Mouse (Mus musculus) layer of hippocampus, adult 11-12 months (tissue): ENCODE results near the gene Map7d2.
"Not testable (repeated sequence)": the region's sequence is repeated elsewhere in the genome, so short reads cannot be mapped to it uniquely, and the experiment has no call there.

ENCODE experiments used
- DNase-seq: peaks from one replicate; pipeline ENCODE4 v3.0.0; 2022; ENCODE audit warnings: low spot score

The Map7d2 gene

DNA sequence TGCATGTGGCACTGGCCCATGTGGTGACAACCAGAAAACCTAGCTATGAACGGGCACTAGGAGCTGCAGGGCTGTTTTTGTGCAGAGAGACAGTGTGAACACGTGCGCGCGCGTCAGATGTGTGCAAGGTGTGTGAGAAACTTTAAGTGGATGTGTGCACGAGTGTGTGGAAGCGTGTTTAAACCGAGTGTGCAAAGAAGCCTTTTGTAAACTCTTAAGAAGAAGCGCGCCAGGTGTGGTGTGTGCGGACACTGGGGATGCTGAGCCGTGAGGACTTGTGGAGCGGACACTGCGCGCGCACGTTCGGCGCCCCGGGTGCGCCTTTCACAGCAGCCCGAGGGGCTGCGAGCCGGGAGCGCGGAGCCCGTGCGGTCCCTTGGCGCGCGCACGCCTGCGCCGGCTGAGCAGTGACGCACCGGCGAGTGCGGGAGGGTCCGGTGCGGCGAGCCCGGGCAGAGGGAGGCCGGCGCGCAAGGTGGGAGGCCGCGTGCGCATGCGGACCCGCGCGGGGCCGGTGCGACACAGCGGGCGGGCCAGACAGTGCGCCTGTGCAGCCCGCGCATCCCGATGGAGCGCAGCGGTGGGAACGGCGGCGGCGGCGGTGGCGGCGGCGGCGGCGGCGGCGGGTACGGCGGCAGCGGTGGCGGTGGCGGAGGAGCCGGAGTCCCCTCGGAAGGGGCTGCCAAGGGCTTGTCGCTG, at the start of gene Map7d2:
TSS of gene Map7d2 (plus strand) at position 443 of the 699 bp plus-strand sequence.
- DNase-seq: peak; percentile 33

GRCm38 (mm10) chrX:159371831-159372752, 42.3 kb upstream of the Map7d2 start, which contains the start of gene Eif1ax:
Eif1ax (plus strand) TSS chrX:159372178.
- DNase-seq: peak; percentile 63

- no peak for DNase-seq
Observed at GRCm38 (mm10) chrX:159372753-159373144, 41.6 kb upstream of the Map7d2 start.

GRCm38 (mm10) chrX:159387105-159387504, 27.3 kb upstream of the Map7d2 start:
- no peak for DNase-seq

DNA sequence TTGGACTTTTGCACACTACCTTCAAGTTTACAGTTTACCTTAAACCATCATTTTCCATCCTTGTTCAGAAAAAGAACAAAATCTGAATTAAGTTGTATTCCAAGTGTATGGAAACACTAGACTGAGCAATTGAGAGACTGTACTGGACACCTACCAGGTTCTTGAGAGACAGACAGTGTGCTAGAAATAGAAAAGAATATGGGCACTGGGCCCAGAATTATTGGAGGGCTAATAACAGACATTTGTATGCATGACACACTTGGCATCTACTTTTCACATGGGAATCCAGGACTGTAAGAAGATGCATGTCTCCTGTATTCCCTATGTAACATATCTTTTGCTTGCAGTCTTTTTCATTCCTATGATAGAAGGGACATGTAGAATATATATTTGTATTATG, 25.4 kb upstream of the Map7d2 start:
- no peak for DNase-seq

GRCm38 (mm10) chrX:159390347-159390962, 23.9 kb upstream of the Map7d2 start:
- DNase-seq: no peak

DNA sequence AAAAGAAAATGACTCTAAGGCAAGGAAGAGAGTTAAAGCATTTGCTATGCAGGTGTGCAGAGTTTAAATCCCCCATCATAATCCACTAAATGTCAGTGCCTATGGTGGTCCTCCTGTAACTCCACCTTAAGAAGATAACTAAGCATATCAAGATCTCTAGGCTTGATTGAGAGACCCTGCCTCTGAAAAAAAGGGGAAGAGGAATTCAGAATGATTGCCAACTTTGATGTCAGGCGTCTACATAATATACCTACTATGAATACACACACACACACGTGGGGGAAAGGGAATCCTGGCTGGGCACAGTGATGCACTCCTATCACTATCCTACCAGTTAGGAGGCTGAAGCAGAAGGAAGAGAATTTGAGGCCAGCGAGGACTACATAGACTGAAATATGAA, 23.1 kb upstream of the Map7d2 start:
- DNase-seq: no peak

GRCm38 (mm10) chrX:159409253-159409652, 5.1 kb upstream of the Map7d2 start:
- DNase-seq: peak; percentile 13

GRCm38 (mm10) chrX:159414829-159415673, 679 bp downstream of the Map7d2 start:
- DNase-seq: peak; percentile 5

- not testable (repeated sequence) for DNase-seq
Observed at GRCm38 (mm10) chrX:159430507-159430906, 16.1 kb downstream of the Map7d2 start.

- DNase-seq: peak; percentile 15
Observed at GRCm38 (mm10) chrX:159442128-159442527, 27.8 kb downstream of the Map7d2 start.

- DNase-seq: no peak
Observed at GRCm38 (mm10) chrX:159447133-159447532, 32.8 kb downstream of the Map7d2 start.

DNA sequence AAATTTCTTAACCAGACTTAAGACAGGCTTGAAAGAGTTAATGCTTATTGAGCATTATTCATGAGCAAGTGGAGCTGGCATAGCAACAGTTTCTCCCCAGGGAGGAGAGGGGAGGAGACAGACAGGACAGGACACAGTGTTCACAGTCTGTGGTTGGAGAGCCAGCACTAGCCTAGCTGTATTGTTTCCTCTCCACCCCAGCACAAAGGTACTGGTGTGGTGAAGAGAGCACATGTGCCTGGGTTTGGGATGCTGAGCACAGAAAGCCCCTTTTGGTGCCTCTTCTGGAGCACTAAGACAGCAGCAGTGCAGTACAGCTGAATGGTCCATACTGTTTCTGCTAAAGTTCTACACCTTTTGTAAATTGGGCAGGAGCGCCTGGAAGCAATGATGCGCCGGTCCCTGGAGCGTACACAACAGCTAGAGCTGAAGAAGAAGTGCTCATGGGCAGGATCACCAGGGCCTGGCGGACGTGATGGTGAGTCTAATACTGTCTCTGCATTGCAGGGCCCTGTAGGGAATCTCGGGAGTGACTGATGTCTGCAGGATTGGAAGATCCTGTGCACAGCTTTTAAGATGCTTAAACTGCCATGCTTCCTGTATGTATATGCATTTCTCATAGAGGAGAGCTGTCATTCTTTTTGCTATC, 44.8 kb downstream of the Map7d2 start:
- peak; percentile 20 for DNase-seq

GRCm38 (mm10) chrX:159474799-159475198, 60.4 kb downstream of the Map7d2 start:
- no peak for DNase-seq

DNA sequence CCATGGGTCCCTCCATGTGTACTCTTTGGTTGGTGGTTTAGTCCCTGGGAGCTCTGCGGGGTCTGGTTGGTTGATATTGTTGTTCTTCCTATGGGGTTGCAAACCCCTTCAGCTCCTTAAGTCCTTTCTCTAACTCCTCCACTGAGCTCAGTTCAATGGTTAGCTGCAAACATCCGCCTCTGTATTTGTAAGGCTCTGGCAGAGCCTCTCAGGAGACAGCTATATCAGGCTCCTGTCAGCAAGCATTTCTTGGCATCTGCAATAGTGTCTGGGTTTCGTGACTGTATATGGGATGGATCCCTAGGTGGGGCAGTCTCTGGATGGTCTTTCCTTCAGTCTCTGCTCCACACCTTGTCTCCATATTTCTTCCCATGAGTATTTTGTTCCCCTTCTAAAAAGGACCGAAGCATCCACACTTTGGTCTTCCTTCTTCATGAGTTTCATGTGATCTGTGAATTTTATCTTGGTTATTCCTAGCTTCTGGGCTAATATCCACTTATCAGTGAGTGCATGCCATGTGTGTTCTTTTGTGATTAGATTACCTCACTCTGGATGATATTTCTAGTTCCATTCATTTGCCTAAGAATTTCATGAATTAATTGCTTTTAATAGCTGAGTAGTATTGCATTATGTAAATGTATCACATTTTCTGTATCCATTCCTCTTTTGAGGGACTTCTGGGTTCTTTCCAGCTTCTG, 64.0 kb downstream of the Map7d2 start:
- not testable (repeated sequence) for DNase-seq

DNA sequence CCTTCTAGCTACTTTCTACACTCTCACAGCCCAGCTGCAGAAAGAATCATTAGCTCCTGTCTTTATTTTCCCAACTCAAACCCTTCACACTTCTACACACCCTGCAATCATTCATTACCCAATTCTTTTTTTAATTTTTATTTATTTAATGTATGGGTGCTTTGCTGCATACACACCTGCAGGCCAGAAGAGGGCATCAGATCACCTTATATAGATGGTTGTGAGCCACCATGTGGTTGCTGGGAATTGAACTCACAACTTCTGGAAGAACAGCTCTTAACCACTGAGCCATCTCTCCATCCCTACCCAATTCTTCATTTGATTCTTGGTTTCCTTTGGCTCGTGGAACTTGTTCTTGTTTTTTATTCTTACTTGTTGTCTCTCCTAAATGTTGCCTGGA, 69.9 kb downstream of the Map7d2 start:
- no peak for DNase-seq

GRCm38 (mm10) chrX:159503181-159503580, 88.8 kb downstream of the Map7d2 start:
- no peak for DNase-seq

DNA sequence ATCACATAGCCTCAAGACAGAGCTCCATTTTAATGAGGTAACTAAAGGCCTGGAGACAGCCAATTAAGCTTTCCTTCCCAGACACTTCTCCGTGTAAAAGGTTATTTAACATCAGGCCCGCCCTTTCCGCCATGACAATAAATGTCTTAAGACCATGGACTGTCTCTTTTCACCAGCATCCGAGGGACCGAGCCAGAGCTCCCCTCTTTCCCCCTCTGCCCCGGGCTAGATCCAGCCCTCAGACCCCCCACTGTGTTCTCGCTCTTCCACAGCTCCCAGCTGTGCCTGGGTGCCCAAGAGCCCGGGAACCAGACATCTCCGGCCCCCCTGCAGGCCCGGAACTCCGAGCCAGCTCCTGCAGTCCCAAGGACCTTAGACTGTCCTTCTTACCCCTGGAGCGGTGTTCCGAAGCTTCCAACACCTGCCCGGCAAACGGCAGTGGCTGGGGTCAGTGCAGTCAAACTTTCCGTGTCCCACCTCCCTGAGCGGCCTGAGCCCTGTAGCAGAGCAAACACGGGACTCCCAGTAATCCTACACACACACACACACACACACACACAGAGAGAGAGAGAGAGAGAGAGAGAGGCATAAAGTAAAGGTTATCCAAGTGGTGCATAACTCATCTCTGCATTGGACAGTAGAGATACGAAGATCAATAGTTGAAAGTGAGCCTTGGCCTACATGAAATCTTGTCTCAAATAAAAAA, 94.1 kb downstream of the Map7d2 start:
- no peak for DNase-seq

- DNase-seq: no peak
Observed at GRCm38 (mm10) chrX:159509042-159509441, 94.7 kb downstream of the Map7d2 start.
